Mouse (Mus musculus) stomach, embryonic 14.5 days (tissue): Measurements from ENCODE around the gene Ccnl2. TPM values are rescaled to one million over a fixed set of nuclear protein-coding genes. Genes with fewer than 3 reads are reported as not detected.

ENCODE experiments used
- ATAC-seq: fragments of 200-750 bp; cut with Nextera tagmentation; 2 replicates; pipeline ENCODE4 v1.8.0; 2017; ENCODE audit warnings: low read depth, moderate TSS enrichment; ENCODE audit not compliant: insufficient number of reproducible peaks, insufficient read depth, low FRiP score
- H3K27ac ChIP-seq: fragments of 300-500 bp; sonication (generic); 2 replicates; pipeline ENCODE4 v1.5.1; 2014; ENCODE audit warnings: mild to moderate bottlenecking, low read length, moderate library complexity, mixed read lengths
- H3K27me3 ChIP-seq: fragments of 300-500 bp; sonication (generic); 2 replicates; pipeline ENCODE4 v1.6.1; 2014; ENCODE audit warnings: low read length, control low read depth, mixed read lengths; ENCODE audit not compliant: control insufficient read depth, insufficient read depth
- H3K36me3 ChIP-seq: fragments of 300-500 bp; sonication (generic); 2 replicates; pipeline ENCODE4 v1.6.1; 2014; ENCODE audit warnings: mild to moderate bottlenecking, control low read depth, low read length, moderate library complexity, mixed read lengths; ENCODE audit not compliant: control insufficient read depth, insufficient read depth
- H3K4me1 ChIP-seq: fragments of 300-500 bp; sonication (generic); 2 replicates; pipeline ENCODE4 v1.6.1; 2014; ENCODE audit warnings: low read length, control low read depth, mixed read lengths; ENCODE audit not compliant: control insufficient read depth, insufficient read depth
- H3K4me2 ChIP-seq: fragments of 300-500 bp; sonication (generic); replicated peaks from 2 replicates; pipeline ENCODE4 v1.6.1; 2014; ENCODE audit warnings: low read depth, low read length, control low read depth
- H3K4me3 ChIP-seq: fragments of 300-500 bp; sonication (generic); 2 replicates; pipeline ENCODE4 v1.5.1; 2014; ENCODE audit warnings: low read depth, low read length, control low read depth
- H3K9ac ChIP-seq: fragments of 300-500 bp; sonication (generic); replicated peaks from 2 replicates; pipeline ENCODE4 v1.6.1; 2014; ENCODE audit warnings: low read depth, mild to moderate bottlenecking, control low read depth, low read length, moderate library complexity, mixed read lengths
- H3K9me3 ChIP-seq: fragments of 300-500 bp; sonication (generic); 2 replicates; pipeline ENCODE4 v1.6.1; 2016; ENCODE audit warnings: low read depth, low read length, control low read depth; ENCODE audit not compliant: control insufficient read depth
- WGBS: fragments of 180-500 bp; shearing (Covaris S2); extraction: QIAGEN DNeasy Blood & Tissue Kit; methylation state at CpG from one replicate; pipeline ENCODE4 v1.1.7; 2014; 5-methylcytosine and 5-hydroxymethylcytosine counted together
- polyA plus RNA-seq: library from polyadenylated mRNA; unstranded; fragments of >200 nt; fragmentation: Nextera tagmentation; extraction: Ambion mirVana; gene quantifications from 2 replicates; pipeline ENCODE4 v1.2.1, GENCODE M21; 2014

The Ccnl2 gene
- polyA plus RNA-seq, 1 experiment from 2014 or later = 209 TPM

DNA sequence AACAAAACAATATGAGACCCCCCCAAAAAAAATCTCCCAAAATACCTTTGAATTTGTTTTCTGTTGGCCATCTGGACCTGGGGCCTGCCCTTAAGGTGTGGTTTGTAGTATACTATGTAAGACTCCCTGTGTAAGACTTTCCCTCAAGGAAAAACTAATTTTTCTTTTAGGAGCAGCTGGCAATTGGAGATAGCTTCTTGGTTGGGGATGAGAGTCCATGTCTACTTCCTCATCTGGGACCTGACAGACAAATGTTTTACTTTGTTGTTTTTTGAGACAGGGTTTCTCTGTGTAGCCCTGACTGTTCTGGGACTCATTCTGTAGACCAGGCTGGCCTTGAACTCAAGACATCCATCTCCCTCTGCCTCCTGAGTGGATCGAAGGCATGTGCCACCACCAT lies 10.2 kb upstream of the Ccnl2 start:
- no peak overlapping the region for H3K9ac ChIP-seq
- no peak for ATAC-seq
- H3K27ac ChIP-seq = no peak overlapping the region
- H3K4me1 ChIP-seq = peaks cover 10% of the 10 kb centered on the region; the same call in 1 of the 2 replicates
- H3K4me3 ChIP-seq = no peak overlapping the region
- H3K36me3 ChIP-seq = peaks cover 13% of the 10 kb centered on the region; the same call in 1 of the 2 replicates
- 94% methylated on average over 1 of the region's 1 CpGs for WGBS
- no peaks in the 10 kb centered on the region for H3K27me3 ChIP-seq
- H3K4me2 ChIP-seq = no peak overlapping the region
- no peaks in the 10 kb centered on the region for H3K9me3 ChIP-seq

- 6% methylated on average over 12 of the region's 12 CpGs for WGBS
- peaks cover 10% of the 10 kb centered on the region; the same call in 1 of the 2 replicates for H3K4me1 ChIP-seq
- peak; percentile 50 for ATAC-seq
- H3K4me3 ChIP-seq = peak within 1 kb of the TSS; percentile 96
- H3K9me3 ChIP-seq = no peaks in the 10 kb centered on the region
- no peaks in the 10 kb centered on the region for H3K27me3 ChIP-seq
- peak within 1 kb of the TSS; percentile 77 for H3K9ac ChIP-seq
- H3K27ac ChIP-seq = peak within 1 kb of the TSS; percentile 71
- H3K4me2 ChIP-seq = peak within 1 kb of the TSS; percentile 81
- H3K36me3 ChIP-seq = peaks cover 21% of the 10 kb centered on the region; the same call in 1 of the 2 replicates
Observed at GRCm38 (mm10) chr4:155802741-155803339, 9.4 kb upstream of the Ccnl2 start, which contains the start of gene Mrpl20. Gene Mrpl20, plus strand, starts transcription at chr4:155802878.

DNA sequence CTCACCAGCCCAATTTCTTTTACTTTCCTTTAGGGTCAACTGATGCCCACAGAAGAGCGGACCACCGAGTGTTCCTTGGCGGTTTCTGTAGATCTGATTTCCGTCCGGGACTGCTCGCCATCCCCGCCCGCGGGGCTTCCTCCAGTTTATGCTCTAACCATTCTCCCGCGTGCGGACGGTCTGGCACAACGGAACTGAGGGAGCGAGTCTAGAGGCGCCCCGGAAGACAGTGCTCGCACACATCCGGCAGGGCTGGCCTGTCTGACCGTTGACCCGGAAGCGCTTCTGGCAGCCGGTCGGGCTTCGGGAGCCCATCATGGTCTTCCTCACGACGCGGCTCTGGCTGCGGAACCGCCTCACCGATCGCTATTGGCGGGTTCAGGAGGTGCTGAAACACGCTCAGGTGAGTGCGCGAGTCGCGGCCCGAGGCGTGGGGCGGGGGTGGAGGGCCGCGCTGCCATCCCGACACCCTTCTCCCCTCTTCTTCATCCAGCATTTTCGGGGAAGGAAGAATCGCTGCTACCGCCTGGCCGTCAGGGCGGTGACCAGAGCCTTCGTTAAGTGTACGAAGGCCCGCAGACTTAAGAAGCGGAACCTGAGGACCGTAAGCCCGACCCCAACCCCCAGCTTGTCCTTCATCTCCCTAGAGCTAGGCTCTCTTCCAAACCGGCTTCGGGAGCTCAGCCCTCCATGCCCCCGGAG lies 8.8 kb upstream of the Ccnl2 start:
- Histone ChIP-seq H3K4me2 (peak overlapping the region; percentile 81), H3K9me3 (no peaks in the 10 kb centered on the region), H3K4me1 (peaks cover 10% of the 10 kb centered on the region; the same call in 1 of the 2 replicates), H3K27me3 (no peaks in the 10 kb centered on the region), H3K4me3 (peak overlapping the region; percentile 96), H3K9ac (peak overlapping the region; percentile 77), H3K36me3 (peaks cover 27% of the 10 kb centered on the region), H3K27ac (peak overlapping the region; percentile 71)
- ATAC-seq = peak; percentile 97
- WGBS = under 1% methylated on average over 56 of the region's 58 CpGs

GRCm38 (mm10) chr4:155807841-155808240 lies 4.4 kb upstream of the Ccnl2 start:
- WGBS = 90% methylated on average over 3 of the region's 3 CpGs
- Histone ChIP-seq H3K4me1 (peaks cover 10% of the 10 kb centered on the region; the same call in 1 of the 2 replicates), H3K9me3 (no peaks in the 10 kb centered on the region), H3K9ac (no peak overlapping the region), H3K4me2 (no peak overlapping the region), H3K36me3 (peaks cover 49% of the 10 kb centered on the region), H3K27ac (no peak overlapping the region), H3K27me3 (no peaks in the 10 kb centered on the region), H3K4me3 (no peak overlapping the region)
- no peak for ATAC-seq

- Histone ChIP-seq H3K27me3 (no peaks in the 10 kb centered on the region), H3K9ac (peak overlapping the region; percentile 100), H3K27ac (peak overlapping the region; percentile 93), H3K4me1 (0 out of 2 replicates have a peak, but pooled peaks cover 16% of the 10 kb centered on the region), H3K9me3 (no peaks in the 10 kb centered on the region), H3K36me3 (peaks cover 62% of the 10 kb centered on the region), H3K4me3 (peak overlapping the region; percentile 100), H3K4me2 (peak overlapping the region; percentile 91)
- 2% methylated on average over 49 of the region's 49 CpGs for WGBS
- peak; percentile 8; the same call in 1 of the 2 replicates for ATAC-seq
Observed at GRCm38 (mm10) chr4:155812665-155813181, 434 bp downstream of the Ccnl2 start.

DNA sequence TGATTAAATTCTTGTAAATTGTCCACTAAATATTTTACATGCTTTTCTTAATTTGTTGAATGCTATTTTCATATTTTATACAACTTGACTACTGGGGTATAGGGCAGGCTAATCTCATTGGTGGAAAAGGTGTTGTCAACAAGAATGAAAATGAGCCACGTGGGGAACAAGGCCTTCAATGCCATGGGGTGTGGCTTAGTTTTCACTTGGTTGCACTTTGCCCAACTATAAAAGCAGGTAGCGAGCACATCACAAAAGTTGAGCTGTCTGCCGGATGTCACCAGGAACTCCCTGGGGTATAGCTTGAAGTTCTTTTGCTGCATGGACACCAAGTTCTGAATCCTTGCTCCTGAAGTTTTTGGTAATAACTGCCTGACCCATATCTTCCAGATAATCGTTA lies 5.2 kb downstream of the Ccnl2 start:
- Histone ChIP-seq H3K27ac (no peak overlapping the region), H3K4me3 (no peak overlapping the region), H3K4me1 (0 out of 2 replicates have a peak, but pooled peaks cover 16% of the 10 kb centered on the region), H3K9me3 (no peaks in the 10 kb centered on the region), H3K36me3 (peaks cover 79% of the 10 kb centered on the region), H3K4me2 (no peak overlapping the region), H3K27me3 (no peaks in the 10 kb centered on the region), H3K9ac (no peak overlapping the region)
- ATAC-seq = no peak
- 82% methylated on average over 4 of the region's 4 CpGs for WGBS

GRCm38 (mm10) chr4:155821025-155821424 lies 8.7 kb downstream of the Ccnl2 start:
- H3K27ac ChIP-seq = no peak overlapping the region
- no peaks in the 10 kb centered on the region for H3K9me3 ChIP-seq
- H3K36me3 ChIP-seq = peaks cover 94% of the 10 kb centered on the region
- H3K4me3 ChIP-seq = no peak overlapping the region
- no peaks in the 10 kb centered on the region for H3K27me3 ChIP-seq
- WGBS = 72% methylated on average over 7 of the region's 7 CpGs
- ATAC-seq = no peak
- no peaks in the 10 kb centered on the region for H3K4me1 ChIP-seq
- H3K9ac ChIP-seq = no peak overlapping the region
- no peak overlapping the region for H3K4me2 ChIP-seq

GRCm38 (mm10) chr4:155823443-155823842 lies 11.2 kb downstream of the Ccnl2 start:
- H3K9ac ChIP-seq = no peak overlapping the region
- H3K27ac ChIP-seq = no peak overlapping the region
- no peak overlapping the region for H3K4me3 ChIP-seq
- no peak for ATAC-seq
- no peaks in the 10 kb centered on the region for H3K27me3 ChIP-seq
- H3K9me3 ChIP-seq = no peaks in the 10 kb centered on the region
- 94% methylated on average over 16 of the region's 16 CpGs for WGBS
- no peaks in the 10 kb centered on the region for H3K4me1 ChIP-seq
- H3K4me2 ChIP-seq = no peak overlapping the region
- peaks cover 81% of the 10 kb centered on the region for H3K36me3 ChIP-seq
